Mouse (Mus musculus) T-helper 1 cell (primary cell): ENCODE data around the gene Ccdc170.

Source experiments
- in situ Hi-C: fragments of 300-600 bp; cut with MboI, MseI; formaldehyde crosslinking; loops from one replicate; pipeline ENCODE4 v1.15.1; 2025; ENCODE audit warnings: high pct_unique_total_duplicates

Gene Ccdc170

DNA sequence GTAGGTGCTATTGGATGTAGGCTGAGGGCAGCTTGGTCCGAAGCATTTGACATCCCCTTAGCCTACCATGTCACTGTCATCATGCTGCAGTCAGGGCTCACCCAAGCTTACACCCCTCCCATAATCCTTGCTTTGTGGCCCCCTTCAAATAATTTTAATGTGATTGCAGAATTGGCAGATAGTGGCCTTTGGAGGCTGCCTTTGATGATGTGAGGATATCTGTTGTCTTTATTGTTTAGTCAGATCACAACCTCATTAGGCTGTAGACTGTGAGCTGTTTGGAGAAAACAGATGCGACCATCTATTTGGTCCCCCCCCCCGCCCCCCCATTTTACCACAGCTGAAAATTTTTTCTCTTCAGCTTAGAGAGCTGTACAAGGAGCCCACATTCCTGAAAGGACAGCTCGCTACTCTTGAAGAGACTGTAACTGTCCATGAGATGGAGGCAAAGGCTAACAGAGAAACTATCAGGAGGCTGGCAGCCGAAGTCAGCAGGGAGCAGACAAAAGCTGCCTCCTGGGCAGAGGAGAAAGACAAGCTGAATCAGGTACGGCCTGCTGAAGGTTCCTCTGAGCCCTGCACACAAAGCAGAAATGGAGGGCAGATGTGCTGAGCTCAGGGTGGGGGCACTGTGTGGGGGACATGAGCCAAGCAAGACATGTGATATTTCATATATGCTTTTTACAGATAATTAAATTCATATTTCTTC, 38.2 kb downstream of the Ccdc170 start:
- in situ Hi-C loops, result no loop called here

DNA sequence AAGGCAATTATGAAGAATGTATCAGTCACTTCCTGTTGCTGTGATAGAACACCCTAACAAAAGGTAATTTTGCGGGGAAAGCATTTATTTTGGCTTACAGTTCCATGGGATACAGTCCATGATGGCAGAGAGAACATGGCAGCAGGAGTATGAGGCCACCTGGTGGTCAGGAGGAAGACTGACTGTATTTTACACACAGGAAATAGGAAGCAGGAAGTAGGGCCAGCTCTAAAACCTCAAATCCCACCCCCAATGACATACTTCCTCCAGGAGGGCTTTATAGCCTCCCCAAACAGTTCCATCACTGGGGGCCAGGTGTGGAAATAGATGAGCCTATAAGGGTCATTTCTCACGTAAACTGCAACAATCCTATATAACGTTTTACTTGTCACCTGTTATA, 39.8 kb downstream of the Ccdc170 start:
- in situ Hi-C loops, result no loop called here

DNA sequence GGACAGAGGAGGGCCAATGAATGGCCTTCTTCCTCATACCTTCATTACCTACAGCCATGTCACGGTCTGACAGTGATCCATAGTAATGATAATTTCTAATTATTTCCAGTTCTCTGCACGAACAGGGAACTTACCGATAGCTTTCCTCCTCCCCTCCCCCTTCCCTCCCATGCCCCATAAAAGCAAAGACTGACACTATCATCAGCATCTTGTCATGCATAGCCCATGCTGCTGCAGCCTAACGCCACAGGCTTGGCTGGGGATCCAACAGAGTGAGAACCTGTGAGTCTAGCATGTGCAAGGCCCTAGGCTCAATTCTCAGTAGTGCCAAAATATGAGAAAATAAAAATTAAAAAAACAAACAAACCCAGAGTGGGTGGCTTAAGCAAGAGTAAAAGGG, 40.8 kb downstream of the Ccdc170 start:
- in situ Hi-C loops, result no loop called here

DNA sequence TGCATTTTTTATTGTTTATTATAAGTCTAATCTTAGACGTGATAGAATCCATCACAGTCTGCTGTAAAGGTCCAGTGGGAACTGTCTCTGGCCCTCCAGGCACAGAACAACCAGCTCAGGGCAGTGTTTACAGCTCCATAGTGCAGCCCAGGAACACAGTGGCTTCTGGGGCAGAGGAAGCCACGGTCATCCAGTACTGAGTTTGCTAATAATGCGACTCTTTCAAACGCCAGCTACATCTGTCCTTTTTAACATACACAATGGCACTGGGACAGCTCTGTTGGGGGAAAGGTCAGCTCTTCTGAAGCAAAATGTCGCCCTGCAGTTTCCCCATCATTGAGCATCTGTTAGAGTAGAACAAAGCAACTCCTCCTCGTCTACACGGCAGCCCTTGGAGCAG, 45.7 kb downstream of the Ccdc170 start:
- in situ Hi-C loops, result no loop called here

DNA sequence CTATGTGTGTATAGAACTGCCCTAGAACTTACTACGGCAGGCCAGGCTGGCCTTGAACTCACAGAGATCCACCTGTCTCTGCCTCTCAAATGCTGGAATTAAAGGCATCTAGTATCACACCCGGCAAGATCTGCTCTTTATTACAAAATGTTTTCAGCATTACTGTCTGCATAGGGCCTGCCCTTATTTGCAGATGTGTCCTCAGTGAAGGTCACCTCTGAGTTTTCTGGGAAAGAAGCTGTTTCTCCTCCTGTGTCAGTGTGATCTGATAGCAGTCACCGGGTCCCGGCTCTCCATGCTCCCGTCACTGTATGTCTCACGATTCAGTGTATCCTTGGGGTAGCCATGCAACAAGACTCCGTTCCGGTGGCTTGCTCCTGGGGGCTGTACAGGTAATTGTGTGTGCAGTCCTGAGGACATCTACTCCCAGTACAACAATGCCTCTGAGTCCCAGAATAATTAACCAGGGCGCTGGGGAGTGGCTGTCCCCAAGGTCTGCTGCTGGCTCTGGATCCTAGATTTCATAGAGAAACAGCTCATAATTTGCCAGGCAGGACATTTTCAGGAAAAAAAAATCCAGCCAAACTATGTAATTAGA, 48.4 kb downstream of the Ccdc170 start:
- in situ Hi-C loops, result no loop called here

DNA sequence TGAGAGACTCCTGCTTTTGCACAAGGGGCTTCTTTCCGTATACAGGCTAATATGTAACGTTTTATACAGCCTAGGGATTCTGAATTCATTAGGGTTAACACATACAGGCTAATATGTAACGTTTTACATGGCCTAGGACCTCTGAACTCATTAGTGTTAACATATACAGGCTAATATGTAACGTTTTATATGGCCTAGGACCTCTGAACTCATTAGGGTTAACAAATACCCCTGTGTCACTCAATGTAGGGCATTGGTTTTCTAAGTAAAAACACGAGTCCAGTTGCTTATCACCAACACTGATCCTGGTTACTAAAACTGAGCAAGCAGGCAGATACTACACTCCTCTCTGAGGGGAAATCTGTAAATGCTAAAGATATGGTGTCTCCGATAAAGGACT, 49.6 kb downstream of the Ccdc170 start:
- in situ Hi-C loops, result no loop called here

DNA sequence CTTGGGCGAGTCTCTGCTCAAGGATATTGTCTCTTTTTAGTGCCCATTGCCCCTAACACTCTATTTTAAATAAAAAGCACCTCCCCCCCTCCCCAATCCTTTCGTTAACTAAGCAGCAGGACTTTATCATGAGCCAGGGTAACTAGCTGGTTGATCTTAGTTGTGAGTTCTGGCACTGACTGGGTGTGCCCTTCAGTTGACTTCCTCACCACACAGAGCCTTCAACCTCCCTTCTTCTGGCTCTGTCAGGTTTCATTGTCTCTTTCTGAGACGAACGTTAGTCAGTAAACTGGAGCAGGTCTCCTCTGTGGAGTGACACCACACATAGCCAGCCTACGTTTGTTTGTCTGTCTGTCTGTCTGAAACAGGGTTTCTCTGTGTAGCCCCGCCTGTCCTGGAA, 50.4 kb downstream of the Ccdc170 start:
- in situ Hi-C loops, result no loop called here

DNA sequence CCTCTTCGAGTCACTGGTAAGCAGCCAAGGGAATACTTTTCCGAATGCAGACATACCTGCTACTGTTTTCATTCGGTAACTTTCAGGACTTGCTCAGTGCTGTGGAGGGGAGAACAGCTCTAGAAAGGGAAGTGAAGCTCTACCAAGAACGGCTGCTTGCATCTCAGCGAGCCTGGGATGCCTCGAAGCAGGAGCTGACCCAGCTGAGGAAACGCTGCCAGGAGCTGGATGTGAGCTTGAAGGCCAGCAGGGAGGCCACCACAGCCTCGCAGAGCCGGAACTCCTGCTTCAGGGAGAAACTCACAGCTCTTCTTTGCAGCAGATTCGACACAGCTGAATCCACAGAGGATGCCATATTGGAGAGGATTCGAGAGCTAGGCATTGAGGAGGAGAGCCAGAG, 51.6 kb downstream of the Ccdc170 start:
- in situ Hi-C loops, result no loop called here

DNA sequence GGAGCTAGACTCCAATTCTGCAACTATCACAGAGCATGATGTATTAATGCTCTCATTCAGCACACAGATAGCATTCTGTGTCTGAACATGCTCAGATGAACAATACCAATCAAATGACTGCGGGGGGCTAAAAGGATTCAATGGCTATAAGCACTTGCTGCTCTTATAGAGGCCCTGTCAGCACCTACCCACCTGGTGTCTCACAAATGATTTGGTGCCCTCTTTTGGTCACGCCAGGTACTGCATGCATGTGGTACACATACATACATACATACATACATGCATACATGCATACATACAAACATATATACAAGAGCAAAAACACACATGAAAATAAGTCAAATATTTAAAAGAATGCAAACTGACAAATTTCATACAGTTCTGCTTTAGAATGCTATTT, 63.2 kb downstream of the Ccdc170 start:
- in situ Hi-C loops, result no loop called here

DNA sequence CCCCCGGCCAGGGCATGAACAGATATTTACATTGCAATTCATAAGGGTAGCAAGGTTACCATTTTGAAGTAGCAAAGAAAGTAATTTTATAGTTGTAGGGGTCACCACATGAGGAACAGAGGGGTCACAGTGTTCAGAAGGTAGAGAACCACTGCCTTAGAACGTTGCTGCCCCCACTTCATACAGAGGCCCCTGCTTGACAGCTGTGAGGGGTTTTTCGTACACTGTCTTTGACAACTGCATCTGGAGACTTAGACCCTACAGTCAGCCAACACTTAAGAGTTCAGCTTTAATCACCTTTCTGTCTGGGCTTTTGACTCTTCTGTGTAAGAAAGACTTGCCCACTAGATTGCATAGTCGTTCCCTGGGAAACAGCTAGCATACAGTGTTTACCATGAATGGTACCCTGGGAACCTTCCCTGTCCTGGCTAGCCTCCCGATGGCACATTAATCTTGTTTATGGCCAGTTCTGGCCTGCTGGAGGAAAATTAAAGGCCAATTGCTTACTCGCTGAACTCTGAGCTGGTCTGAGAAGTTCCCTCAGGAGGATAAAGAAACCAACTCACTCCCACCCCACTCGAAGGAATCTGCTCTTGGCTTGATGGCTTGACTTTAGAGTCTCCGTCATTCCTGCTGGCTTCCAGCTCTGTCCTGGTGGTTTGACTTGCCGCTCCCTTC, 71.3 kb downstream of the Ccdc170 start:
- in situ Hi-C loops, result no loop called here

DNA sequence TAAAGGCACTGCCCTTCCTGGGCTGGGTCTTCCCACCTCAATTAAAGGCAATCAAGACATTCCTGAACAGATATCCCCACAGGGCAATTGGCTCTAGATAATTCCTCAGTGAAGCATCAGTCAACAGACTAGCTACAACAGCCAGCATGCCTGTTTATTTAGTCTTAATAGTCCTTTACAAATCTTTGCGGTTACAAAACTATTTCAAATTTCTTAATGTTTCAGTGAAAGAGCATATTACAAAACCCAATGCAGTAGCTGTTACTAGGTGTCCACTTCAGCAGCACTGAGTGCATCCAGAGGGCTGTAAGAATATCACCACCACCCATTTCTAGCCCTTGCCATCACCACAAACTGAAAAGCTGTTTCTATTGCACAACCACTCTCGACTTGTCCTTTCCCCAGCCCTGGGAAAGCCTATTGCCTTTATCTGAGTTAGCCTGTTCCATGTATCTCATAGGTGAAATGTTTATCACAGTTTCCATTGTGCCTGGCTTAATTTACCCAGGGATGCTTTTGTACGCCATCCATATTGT, 74.6 kb downstream of the Ccdc170 start:
- in situ Hi-C loops, result no loop called here

DNA sequence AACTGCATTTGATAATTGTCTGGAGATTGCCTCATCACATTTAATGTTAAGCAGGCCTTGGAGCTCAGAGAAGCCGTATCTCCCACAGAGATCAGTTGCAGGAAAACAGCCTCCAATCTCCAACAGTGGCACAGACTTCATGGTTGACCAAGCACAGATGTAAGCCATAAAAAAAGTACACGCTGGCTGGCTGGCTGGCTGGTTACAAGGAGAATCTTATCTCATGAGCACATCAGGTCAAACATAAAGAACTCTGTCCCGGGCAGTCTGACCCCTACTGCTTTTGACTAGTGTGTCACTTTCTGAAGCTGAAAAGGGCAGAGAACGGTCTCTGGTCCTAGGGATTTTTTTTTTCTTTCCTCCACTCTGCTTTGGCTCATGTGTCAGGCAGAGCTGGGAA, 76.8 kb downstream of the Ccdc170 start:
- in situ Hi-C loops, result no loop called here

DNA sequence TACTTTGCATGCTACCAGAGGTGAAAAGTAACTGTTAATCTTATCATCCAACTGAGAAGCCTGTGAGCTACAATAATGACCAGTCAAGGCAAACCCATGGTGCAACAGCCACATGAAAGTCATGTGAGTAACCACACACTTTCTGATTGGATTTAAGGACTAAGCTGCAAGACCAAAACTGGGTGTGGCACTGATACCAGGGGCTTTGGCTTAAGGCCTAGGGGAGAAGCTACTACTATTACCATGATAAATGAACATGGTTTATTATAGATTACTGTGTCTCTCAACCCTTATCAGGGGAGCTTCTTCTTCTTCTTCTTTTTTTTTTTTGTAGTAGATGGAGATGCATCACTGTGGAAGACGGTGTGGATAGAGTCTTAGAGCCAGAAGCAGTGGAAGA, 82.8 kb downstream of the Ccdc170 start:
- in situ Hi-C loops, result no loop called here

DNA sequence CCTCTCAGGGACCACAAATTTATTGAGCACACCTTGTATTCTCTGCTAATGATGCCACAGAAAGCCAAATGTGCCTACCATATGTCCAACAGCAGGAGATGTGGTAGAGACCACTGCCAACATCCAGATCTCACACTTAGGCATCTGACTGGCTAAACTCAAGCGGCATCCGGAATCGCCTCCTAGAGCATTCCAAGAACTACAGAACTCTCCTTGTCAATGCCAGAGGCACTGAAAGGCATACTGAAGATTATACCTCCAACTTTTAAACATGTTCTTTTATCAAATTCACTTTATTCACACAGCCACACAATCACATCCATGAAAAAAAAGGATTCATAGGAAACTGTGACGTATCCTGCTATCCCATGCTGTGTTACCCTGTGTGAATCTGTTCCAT, 88.5 kb downstream of the Ccdc170 start:
- in situ Hi-C loops, result no loop called here

DNA sequence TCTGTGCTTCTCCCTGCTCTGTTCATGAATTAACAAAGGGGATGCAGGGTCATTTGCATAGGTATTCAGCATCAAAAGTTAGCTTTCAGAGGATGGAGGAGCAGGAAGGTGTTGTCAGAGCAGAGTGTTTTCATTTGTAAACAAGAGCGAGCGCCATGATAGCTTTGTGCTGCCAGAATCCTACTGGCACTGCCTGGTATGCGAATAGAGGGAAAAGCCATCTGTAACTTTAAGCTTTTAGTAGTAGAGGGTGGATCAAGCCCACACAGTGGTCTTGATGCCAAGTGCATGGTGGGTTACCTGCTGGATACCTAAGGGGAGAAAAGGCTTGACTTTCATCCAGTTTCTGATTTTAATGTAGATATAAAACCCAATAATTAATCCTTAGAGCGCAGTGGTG, 89.0 kb downstream of the Ccdc170 start:
- in situ Hi-C loops, result no loop called here

DNA sequence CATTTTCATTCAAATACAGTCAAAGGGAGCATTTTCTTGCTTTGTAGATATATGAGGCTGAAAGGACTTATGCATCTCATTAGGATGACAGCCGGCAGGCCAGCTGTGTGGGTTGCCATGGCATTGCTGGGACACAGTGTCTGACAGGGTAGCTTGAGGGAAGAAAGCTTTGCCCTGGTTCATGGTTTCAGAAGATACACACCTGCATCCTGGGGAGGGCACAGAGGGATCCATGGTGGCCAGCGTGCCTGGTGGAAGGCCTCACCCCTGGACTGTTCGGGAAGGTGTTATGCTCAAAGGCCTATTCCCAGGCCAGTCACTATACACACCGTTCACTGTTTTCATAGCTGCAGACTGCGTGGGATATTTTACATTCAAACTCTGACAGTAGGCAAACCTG, 99.6 kb downstream of the Ccdc170 start:
- in situ Hi-C loops, result loop anchor here (25.0 kb wide), 1 partner anchor 580 kb away; no protein-coding TSS in a partner anchor

DNA sequence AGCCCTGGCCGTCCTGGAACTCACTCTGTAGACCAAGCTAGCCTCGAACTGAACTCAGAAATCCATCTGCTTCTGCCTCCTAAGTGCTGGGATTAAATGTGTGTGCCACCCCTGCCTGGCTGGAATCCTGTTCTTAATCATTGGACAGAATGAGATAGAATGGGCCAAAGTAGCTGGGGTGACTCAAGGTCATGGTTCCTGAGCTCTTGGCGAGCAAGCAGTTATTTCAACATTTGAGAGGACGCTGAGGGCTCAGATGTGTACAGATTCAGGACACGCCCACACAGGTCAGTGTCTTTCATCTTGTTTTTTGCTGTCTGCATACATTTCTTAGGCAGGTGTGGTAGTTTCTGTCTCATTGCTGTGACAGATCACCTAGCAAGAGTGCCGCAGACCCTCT, 104.4 kb downstream of the Ccdc170 start:
- in situ Hi-C loops, result loop anchor here (25.0 kb wide), 1 partner anchor 576 kb away; no protein-coding TSS in a partner anchor

DNA sequence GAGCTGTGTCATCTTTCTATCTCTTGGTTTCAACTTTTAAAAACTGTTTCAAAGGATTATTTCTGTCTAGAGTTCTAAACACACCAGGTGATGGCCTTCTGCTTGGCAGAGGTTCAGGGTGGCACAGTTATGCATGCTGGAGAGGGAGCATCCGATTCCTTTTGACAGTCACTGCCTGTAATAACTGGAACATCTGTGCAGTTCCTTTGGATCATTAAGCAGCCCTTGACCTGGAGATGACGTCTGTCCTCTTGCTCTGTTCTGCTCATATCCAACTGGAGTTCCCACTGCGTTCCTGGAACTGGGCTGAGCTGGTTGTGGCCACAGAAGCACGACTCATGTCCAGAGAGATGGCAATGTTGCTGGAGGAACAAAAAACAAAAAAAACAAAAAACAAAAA, 107.3 kb downstream of the Ccdc170 start:
- in situ Hi-C loops, result loop anchor here (25.0 kb wide), 1 partner anchor 573 kb away; no protein-coding TSS in a partner anchor

DNA sequence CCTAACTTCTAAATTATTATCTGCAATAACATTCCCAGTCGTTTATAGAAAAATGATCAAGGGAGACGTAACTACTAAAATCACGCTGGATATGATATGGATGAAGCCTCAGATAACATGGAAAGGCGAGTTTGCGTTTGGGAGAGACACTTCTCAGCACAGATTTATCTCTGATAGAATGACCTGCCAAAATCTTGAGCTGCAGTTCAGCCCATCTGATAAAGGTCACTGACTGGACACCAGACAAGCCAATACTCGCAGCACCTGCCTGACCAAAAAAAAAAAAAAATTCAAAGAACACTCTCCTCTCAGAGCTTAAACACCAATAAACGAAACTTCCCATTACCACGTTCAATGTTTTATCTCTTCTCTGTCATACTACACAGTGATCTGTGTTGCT, 108.7 kb downstream of the Ccdc170 start:
- in situ Hi-C loops, result loop anchor here (25.0 kb wide), 1 partner anchor 571 kb away; no protein-coding TSS in a partner anchor

DNA sequence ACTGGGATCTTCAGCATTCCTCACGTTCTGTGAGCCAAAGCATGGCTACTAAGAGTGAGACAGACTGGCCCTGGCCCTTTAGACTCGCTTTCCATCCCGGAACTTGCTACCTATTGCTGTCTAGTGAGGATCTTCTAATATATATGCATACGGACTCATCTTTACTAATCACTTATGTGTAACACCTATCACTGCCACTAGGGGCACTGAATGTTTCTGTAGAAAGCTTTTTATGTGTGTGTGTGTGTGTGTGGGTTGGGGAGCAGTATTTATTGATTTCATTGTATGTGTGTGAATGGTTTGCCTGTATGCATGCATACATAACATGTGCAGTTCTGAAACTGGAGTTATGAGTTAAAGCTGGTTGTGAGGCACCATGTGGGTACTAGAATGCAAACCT, 111.5 kb downstream of the Ccdc170 start:
- in situ Hi-C loops, result loop anchor here (25.0 kb wide), 1 partner anchor 568 kb away; no protein-coding TSS in a partner anchor

DNA sequence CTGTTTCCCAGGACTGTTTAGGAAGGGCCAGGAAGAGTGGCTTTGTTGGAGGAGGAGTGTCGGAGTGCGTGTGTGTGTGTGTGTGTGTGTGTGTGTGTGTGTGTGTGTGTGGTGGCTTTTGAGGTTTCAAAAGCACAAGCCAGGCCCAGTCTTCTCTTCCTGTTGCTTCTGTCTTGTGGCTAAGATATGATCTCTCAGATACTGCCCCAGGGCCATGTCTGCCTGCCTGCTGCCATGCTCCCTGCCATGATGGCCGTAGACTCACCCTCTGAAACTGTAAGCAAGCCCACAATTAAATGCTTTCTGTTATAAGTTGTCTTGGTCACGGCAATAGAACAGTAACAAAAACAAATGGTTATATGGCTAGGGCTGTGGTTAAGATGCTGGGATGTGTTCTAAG, 114.9 kb downstream of the Ccdc170 start:
- in situ Hi-C loops, result loop anchor here (25.0 kb wide), 1 partner anchor 565 kb away; no protein-coding TSS in a partner anchor

DNA sequence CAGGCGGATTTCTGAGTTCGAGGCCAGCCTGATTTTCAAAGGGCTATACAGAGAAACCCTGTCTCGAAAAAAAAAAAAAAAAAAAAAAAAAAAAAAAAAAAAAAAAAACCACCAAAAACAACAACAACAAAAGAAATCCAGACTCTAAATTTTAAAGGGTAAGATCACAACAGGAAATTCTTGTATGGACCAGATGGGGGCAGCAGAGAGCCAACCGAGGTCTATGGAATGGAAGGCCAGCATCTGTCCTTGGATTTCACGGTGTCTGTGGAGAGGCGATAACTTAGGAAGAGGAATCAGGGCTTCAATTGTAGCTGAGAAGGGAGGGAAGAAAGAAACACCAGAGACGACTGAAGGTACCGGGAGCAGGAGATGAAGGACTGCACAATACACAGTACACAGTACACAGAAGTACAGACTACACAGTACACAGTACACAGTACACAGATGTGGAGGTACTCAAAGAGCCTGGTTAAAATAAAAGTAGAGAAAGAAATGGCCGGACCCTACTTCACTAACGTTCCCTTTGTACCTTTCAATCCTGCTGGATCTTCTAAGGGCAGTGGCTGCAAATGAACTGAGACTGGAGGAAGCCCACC, 116.0 kb downstream of the Ccdc170 start:
- in situ Hi-C loops, result loop anchor here (25.0 kb wide), 1 partner anchor 564 kb away; no protein-coding TSS in a partner anchor
